Comparison of ENCODE assay signal across 8 mouse cellular contexts in the genomic region with DNA sequence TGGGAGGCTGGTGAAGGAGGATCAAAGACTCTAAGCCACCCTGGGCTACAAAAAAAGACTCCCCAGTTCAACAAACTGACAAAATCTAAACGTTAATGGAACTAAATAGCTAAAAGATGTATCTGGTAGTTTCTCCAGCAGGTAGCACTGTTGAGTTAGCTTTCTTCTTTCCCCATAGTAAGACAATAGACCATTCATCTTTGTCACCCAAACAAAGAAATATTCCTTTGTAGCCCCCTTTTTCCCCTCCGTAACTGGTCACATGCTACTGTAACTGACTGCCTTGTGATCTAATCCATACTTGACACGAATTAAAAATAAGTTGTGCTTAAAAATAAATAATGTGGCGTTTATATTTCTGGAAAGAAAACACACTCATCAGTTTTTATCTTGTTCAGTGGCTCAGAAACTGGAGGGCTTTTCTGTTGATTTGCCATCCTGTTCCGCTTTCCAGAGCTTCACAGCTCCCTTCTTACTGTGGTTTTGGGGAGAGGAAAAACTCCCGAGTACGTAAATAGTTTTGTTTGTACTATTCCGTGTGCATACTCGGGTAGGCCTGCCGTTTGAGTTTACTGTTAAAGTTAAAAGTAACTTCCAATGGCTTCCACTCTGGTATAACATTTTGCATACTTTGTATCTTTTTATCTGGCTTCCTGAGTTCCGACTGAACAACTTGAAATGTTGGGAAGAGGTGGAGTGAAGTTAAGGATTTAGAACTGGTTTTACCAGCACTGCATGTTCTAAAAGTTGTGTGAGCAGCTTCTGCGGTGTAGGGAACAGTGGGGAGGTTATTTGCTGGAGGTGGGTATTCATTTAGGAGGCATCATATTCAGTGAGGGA. TPM values are rescaled to one million over a fixed set of nuclear protein-coding genes. Genes with fewer than 3 reads are reported as not detected.
A peak's percentile ranks its signal among the peaks of the same experiment; 100 is the strongest.
DNase-seq lines count a peak whose midpoint lies in the region; ATAC-seq and TF ChIP-seq lines count a peak whose summit lies in the region.

No protein-coding gene starts in this region.

- no peaks in the 10 kb centered on the region for H3K9me3 ChIP-seq in forebrain, embryonic 15.5 days
- no peaks in the 10 kb centered on the region for H3K9me3 ChIP-seq in midbrain, embryonic 13.5 days

- peaks cover 20% of the 10 kb centered on the region; the same call in 1 of the 2 replicates for H3K36me3 ChIP-seq in forebrain, embryonic 15.5 days
- peaks cover 19% of the 10 kb centered on the region for H3K36me3 ChIP-seq in midbrain, embryonic 13.5 days

- WGBS in forebrain, embryonic 15.5 days, result 25% methylated on average over 12 of the region's 12 CpGs
- WGBS in midbrain, embryonic 13.5 days, result 27% methylated on average over 12 of the region's 12 CpGs

- TF ChIP-seq CTCF in gastrocnemius, adult 2 months (IDR thresholded peaks at IDR 0.05), result peak; percentile 72

- intact Hi-C loops in gastrocnemius, adult 2 months (cut with DNase I), result loop anchor here (1.0 kb wide), 1 partner anchor 107 kb away; no protein-coding TSS in a partner anchor

- H3K27ac ChIP-seq in gastrocnemius, adult 2 months, result peak overlapping the region; percentile 80
- H3K27ac ChIP-seq in forebrain, embryonic 15.5 days (replicated peaks), result peak overlapping the region; percentile 85
- H3K27ac ChIP-seq in midbrain, embryonic 13.5 days, result peak overlapping the region; percentile 91

- H3K4me3 ChIP-seq in gastrocnemius, adult 2 months, result peak overlapping the region; percentile 89
- peak overlapping the region; percentile 97 for H3K4me3 ChIP-seq in forebrain, embryonic 15.5 days
- peak overlapping the region; percentile 98 for H3K4me3 ChIP-seq in midbrain, embryonic 13.5 days (replicated peaks)

- H3K4me1 ChIP-seq in forebrain, embryonic 15.5 days, result peaks cover 41% of the 10 kb centered on the region
- H3K4me1 ChIP-seq in midbrain, embryonic 13.5 days (replicated peaks), result peaks cover 39% of the 10 kb centered on the region

- DNase-seq in gastrocnemius, adult 2 months, result no peak
- DNase-seq in gastrocnemius, adult 8-10 months (ENCODE audit: low spot score in 2 of 2), result no peak
- DNase-seq in Muller cell, postnatal 12 days (ENCODE audit: inconsistent ontology term), result peak; percentile 68
- DNase-seq in kidney, postnatal 14 days, result peak; percentile 57
- DNase-seq in urinary bladder, postnatal 4 days (ENCODE audit: low spot score in 2 of 2), result no peak
- DNase-seq in adrenal gland, adult 18-20 months (ENCODE audit: low spot score in 2 of 2), result no peak

- ATAC-seq in forebrain, embryonic 15.5 days (replicated peaks), result no peak
- no peak for ATAC-seq in midbrain, embryonic 13.5 days

- H3K9ac ChIP-seq in forebrain, embryonic 15.5 days (replicated peaks), result peak overlapping the region; percentile 96; the same call in 1 of the 2 replicates
- H3K9ac ChIP-seq in midbrain, embryonic 13.5 days (replicated peaks), result peak overlapping the region; percentile 64

- peak overlapping the region; percentile 70 for H3K4me2 ChIP-seq in forebrain, embryonic 15.5 days (replicated peaks)
- H3K4me2 ChIP-seq in midbrain, embryonic 13.5 days (replicated peaks), result peak overlapping the region; percentile 71

- H3K27me3 ChIP-seq in forebrain, embryonic 15.5 days, result no peaks in the 10 kb centered on the region
- H3K27me3 ChIP-seq in midbrain, embryonic 13.5 days, result no peaks in the 10 kb centered on the region

RNA-seq across cellular contexts. Expression of a gene that starts 1.3 kb away (rescaled TPM):
- 10 to 100 TPM; 28.4 to 56.4 TPM for total RNA-seq in gastrocnemius, adult 2 months (2021)
- 10 to 100 TPM; 50.2 to 56.6 (median 53.5) TPM for total RNA-seq in gastrocnemius, adult 8-10 months (2022)
- 25.7 and 26.0 TPM in 2 replicates for polyA plus RNA-seq in forebrain, embryonic 15.5 days (2015; fragmentation: Nextera tagmentation; extraction: Ambion mirVana)
- polyA plus RNA-seq in midbrain, embryonic 13.5 days (2015; fragmentation: Nextera tagmentation; extraction: Ambion mirVana), result 14.9 and 18.3 TPM in 2 replicates
- 10 to 100 TPM; 41.3 to 72.6 TPM for total RNA-seq in adrenal gland, adult 18-20 months (2021)

RNA-seq across cellular contexts. Expression of a gene that starts 25.9 kb away (rescaled TPM):
- total RNA-seq in gastrocnemius, adult 2 months (2021), result 10 to 100 TPM; 51.8 to 55.7 TPM
- total RNA-seq in gastrocnemius, adult 8-10 months (2022), result 10 to 100 TPM; 57.8 to 63.3 (median 60.8) TPM
- 260 and 271 TPM in 2 replicates for polyA plus RNA-seq in forebrain, embryonic 15.5 days (2015; fragmentation: Nextera tagmentation; extraction: Ambion mirVana)
- 242 and 257 TPM in 2 replicates for polyA plus RNA-seq in midbrain, embryonic 13.5 days (2015; fragmentation: Nextera tagmentation; extraction: Ambion mirVana)
- total RNA-seq in adrenal gland, adult 18-20 months (2021), result 10 to 100 TPM; 79.4 to 84.3 TPM

RNA-seq across cellular contexts. Expression of a gene that starts 56.2 kb away (rescaled TPM):
- total RNA-seq in gastrocnemius, adult 2 months (2021), result 100 to 1,000 TPM; 321 to 322 TPM
- total RNA-seq in gastrocnemius, adult 8-10 months (2022), result 100 to 1,000 TPM; 240 to 296 (median 244) TPM
- 2.3 and 2.7 TPM in 2 replicates for polyA plus RNA-seq in forebrain, embryonic 15.5 days (2015; fragmentation: Nextera tagmentation; extraction: Ambion mirVana)
- 0.92 and 0.95 TPM in 2 replicates for polyA plus RNA-seq in midbrain, embryonic 13.5 days (2015; fragmentation: Nextera tagmentation; extraction: Ambion mirVana)
- total RNA-seq in adrenal gland, adult 18-20 months (2021), result 1 to 10 TPM in 1 of 2 experiments, under 1 TPM in 1; 0.46 to 1.4 TPM

Comparison
In these comparisons a context has a peak if more than half of its experiments do, and no peak if none do; other contexts are left out.
1. DNase-seq: peak in Muller cell, postnatal 12 days (single experiment) and kidney, postnatal 14 days (single experiment); none in gastrocnemius, adult 2 months (single experiment), gastrocnemius, adult 8-10 months (0 of 2), urinary bladder, postnatal 4 days (0 of 2) and adrenal gland, adult 18-20 months (0 of 2).
2. RNA of a gene that starts 56.2 kb away (total RNA-seq): 321 to 322 TPM in gastrocnemius, adult 2 months and 240 to 296 TPM in gastrocnemius, adult 8-10 months; 0.46 to 1.4 TPM in adrenal gland, adult 18-20 months; every median in the first group is over 100 times any median in the second.
3. Peak in every context shown above with its lines, with median percentiles within 50 percentile points of each other: H3K27ac ChIP-seq and H3K4me3 ChIP-seq.